Mouse (Mus musculus): ENCODE results near the gene Cd9. TPM values are rescaled to one million over a fixed set of nuclear protein-coding genes. Genes with fewer than 3 reads are reported as not detected.
"Not testable (repeated sequence)": the region's sequence is repeated elsewhere in the genome, so short reads cannot be mapped to it uniquely, and the experiment has no call there.

Gene Cd9
- total RNA-seq, 2 experiments from 2014 or later, result 56.6 to 57.5 TPM

DNA sequence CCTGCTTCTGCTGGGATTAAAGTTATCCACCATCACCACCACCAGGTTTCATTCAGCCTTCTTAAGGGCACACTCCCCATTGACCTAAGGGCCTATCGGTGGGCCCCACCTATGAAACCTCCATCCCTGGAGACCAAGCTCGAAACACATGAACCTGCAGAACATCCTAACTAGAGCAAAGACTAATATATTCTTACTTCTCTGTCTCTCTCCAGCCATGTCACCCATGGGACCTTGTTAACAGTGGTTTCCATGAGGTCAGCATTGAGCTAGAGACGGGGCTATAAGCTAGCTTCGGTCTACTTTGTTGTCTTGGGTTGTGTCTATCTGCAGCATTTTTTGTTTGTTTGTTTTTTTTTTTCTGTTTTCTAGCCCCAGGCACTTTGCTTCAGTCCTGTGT is 11.8 kb upstream of the Cd9 start:
- DNase-seq (ENCODE audit: extremely low spot score in 1 of 2, low spot score in 2 of 2), result no peak
- intact Hi-C loops (cut with DNase I), result no loop called here

DNA sequence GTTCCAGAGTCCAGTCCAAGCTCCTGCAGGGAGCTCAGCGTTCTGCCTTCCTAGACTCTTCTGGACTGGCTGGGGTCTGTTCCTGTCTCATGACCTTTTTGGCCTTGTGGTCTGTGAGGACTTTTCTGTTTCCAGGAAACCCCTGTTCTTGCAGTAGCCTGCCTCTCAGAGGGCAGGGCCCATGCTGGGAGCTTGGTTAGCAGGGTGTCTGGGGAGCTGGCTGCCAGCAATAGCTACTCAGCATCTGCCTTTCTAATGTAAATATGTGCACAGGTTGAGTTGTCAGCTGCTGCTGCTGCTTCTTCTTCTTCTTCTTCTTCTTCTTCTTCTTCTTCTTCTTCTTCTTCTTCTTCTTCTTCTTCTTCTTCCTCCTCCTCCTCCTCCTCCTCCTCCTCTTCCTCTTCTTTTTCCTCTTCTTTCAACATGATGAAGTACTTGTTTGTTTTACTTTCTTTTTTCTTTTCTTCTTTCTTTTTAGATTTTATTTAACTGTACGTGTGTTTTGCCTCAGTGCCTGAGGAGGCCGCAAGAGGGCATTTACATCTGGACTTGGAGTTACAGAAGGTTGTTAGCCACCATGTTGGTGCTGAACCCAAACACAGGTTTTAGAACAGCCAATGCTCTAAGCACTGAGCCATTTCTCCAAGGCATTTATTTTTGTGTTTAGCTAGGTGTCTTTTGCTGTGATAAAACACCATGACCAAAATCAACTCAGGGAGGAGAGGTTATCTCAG is 10.2 kb upstream of the Cd9 start:
- intact Hi-C loops (cut with DNase I), result no loop called here
- DNase-seq (ENCODE audit: extremely low spot score in 1 of 2, low spot score in 2 of 2), result no peak

DNA sequence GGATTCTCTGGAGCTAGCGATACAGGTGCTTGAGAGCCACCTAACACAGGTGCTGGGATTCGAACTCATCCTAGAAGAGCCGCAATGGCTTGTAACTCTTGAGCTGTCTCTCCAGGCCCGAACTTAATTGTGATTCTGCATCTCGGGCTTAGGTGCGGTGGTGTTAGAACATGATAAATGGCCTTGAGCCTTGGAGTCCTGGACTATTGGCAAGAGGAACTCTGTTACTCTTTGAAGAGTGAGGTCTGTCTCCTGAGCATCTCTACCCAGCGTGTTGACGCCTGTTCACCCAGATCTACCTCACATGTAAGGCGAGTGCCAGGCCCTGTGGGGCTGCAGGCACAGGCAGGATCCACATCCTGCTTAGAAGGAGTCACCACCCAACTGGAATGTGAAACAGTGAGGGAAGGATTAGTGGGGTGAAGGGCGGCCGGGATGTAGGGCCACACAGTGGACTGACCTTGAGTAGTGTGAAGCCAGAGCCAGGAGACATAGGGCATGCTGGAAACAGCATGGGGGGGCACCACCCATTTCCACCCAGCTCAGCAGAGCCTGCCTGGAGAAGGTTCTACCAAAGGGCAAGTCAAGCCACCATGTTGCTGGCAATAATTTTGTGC is 8.7 kb upstream of the Cd9 start:
- intact Hi-C loops (cut with DNase I), result no loop called here
- no peak for DNase-seq (ENCODE audit: extremely low spot score in 1 of 2, low spot score in 2 of 2)

DNA sequence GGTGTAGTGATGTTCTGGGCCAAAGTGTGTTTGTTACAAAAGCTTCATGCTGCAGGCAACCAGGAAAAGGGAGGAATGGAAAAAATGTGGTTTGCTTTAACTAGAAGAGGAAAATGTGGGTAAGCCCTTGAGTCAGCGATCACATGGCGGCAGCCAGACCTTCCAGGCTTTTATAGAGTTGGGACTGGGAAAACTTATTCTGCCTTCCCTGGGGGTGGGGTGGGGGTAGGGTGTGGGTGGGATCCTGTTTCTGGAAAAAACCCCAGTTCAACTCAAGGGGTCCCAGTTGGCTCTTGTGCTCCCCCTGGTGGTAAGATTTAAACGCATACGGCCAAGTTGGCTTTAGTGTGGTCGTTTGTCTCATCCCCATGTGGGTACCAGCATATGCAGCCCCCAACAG is 3.5 kb upstream of the Cd9 start:
- intact Hi-C loops (cut with DNase I), result loop anchor here (5.0 kb wide), 1 partner anchor 99 kb away; no protein-coding TSS in a partner anchor
- no peak for DNase-seq (ENCODE audit: extremely low spot score in 1 of 2, low spot score in 2 of 2)

DNA sequence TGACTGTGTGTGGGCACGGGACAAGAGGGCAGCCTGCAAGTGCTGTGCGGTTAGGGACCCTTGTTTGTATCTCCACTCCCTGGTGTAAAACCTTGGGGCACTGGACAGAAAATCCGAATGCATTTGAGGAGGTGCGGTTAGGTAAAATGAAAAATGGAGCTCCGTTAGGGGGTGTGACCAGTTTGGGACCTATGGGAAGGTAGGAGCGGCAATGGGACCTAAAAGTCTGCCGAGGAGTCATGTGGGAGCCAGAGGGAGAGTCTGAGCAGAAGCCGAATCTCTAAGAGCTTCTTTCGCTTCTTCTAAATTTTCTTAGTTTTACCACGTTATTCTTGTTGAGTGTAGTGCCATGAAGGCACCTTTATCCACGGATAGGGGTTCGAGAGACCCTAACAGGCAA is 1.8 kb upstream of the Cd9 start:
- intact Hi-C loops (cut with DNase I), result loop anchor here (5.0 kb wide), 1 partner anchor 101 kb away; no protein-coding TSS in a partner anchor
- DNase-seq (ENCODE audit: extremely low spot score in 1 of 2, low spot score in 2 of 2), result no peak

DNA sequence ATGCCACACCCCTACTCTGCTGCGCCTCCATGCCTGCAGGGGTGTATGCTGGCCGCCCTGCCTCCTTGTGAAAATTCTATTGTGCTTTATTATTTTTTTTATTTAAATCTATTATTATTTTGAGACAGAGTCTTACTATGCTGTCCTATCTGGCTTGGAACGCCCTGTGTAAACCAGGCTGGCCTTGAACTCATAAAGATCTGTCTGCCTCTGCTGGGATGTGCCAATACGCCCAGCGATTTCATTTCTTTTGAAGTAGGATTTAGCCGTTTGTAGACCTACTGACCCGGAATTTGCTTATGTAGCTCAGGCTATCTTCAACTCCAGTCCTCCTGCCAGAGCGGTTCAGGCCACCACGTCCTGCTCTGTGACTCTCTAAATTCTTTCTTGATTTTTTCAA is 770 bp upstream of the Cd9 start:
- intact Hi-C loops (cut with DNase I), result loop anchor here (5.0 kb wide), 1 partner anchor 102 kb away; no protein-coding TSS in a partner anchor
- no peak for DNase-seq (ENCODE audit: extremely low spot score in 1 of 2, low spot score in 2 of 2)

DNA sequence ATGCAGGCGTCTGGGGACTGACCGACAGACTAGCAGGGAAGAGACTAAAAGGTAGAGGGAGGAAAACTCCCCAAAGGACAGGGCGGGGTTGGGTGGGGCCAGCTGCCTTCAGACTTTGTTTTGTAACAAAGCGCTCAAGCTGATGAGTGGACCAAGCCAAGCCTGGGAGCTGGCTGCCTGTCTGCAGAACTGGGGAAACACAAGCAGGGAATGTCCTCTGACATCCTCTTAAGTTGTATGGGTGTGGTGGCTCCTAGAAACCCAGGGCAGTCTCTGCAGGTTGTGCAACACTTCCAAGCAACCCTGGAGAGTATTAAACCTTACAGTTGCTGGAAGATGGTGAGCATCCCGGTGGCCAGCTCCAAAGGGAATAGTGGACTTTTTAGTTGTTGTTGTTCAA is 1.4 kb downstream of the Cd9 start:
- intact Hi-C loops (cut with DNase I), result loop anchor here (5.0 kb wide), 1 partner anchor 66 kb away; no protein-coding TSS in a partner anchor
- DNase-seq (ENCODE audit: extremely low spot score in 1 of 2, low spot score in 2 of 2), result no peak

DNA sequence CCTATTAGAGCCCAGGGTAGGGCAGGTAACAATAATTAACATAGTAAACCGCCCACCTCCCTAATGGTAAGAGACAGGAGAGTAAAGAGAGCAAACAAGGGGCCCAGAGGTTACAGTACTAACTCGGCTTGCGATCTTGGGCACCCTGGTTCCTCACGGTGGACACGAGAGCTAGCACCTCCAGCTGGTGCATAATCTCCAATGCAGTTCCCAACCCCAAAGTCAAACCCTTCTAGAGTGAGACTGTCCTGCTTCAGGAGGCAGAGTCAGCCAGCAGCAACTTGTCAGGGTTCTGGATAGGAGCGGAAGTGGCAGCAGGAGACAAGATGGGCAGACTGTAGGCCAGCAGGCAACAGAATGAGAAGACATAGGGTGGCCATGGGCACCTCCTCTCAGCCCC is 1.9 kb downstream of the Cd9 start:
- intact Hi-C loops (cut with DNase I), result loop anchor here (5.0 kb wide), 1 partner anchor 65 kb away; no protein-coding TSS in a partner anchor
- no peak for DNase-seq (ENCODE audit: extremely low spot score in 1 of 2, low spot score in 2 of 2)

DNA sequence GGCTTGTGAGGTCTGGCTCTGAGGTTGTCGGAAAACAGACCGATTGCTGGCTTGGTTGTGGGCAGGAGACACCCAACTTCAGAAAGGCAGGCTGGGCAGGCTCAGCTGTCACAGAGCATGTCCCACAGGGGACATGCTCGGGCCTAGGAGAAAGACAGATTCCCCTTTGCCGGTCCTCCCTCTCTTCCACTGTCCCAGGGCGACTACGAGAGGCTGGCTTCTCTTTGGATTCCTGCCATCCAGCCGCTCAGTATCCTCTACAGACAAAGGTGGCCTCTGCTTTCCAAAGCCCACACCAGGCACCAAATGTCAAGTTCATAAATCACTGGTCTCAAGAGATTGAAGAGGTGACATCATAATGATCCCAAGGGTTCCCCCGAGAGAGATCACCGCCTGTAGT is 2.6 kb downstream of the Cd9 start:
- intact Hi-C loops (cut with DNase I), result loop anchor here (5.0 kb wide), 1 partner anchor 65 kb away; no protein-coding TSS in a partner anchor
- no peak for DNase-seq (ENCODE audit: extremely low spot score in 1 of 2, low spot score in 2 of 2)

DNA sequence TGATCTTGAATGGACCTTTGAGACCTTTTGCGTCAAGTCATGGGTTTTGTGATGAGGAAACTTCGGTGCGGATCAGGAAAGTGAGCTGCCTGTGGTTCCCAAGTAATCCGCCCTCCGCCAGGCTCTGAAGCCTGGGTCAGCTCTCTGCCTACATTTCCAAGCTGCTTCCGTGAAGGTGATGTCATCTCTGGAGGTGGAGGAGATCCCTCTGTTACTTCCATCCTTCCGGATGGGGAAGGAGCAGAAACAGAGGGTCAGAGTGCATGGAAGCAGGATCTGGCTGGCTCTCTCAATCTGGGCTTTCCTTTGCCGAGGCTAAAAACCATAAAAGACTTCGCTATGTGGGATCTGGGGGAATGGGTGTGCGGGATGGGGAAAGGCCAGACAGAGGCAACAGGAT is 3.2 kb downstream of the Cd9 start:
- intact Hi-C loops (cut with DNase I), result loop anchor here (5.0 kb wide), 1 partner anchor 64 kb away; no protein-coding TSS in a partner anchor
- DNase-seq (ENCODE audit: extremely low spot score in 1 of 2, low spot score in 2 of 2), result no peak

DNA sequence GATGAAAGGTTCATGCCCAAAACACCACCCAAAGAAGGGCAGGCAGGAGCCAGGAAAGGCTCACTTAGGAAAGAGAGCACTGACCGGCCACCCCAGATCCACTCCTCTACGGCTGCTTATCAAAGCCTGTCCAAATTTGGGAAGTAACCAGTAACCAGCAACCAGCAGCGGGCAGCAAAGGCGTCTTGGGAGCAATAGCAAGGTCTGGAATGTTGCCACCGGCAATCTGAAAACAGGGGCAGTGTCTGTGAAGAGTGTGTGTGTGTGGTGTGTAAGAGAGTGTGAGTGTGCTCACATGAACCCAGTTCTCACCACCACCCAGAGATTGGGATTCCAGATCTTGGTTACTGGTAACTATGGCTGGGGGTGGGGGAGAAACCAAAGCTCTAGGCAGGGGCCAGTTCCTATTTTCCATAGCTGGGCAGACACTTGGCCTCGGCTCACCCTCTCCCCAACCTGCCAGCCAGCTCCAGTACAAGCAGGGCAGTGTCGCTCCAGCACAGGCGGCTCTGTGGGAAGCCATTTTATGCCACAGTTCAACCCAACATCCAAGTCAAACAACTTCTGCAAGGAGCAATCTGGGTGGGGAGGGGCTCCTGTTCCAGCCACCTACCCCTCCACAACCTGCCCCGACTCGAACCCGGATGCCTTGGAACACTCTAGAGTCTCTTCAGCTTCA is 4.6 kb downstream of the Cd9 start:
- intact Hi-C loops (cut with DNase I), result loop anchor here (5.0 kb wide), 1 partner anchor 63 kb away; no protein-coding TSS in a partner anchor
- peak in 1 of 2 experiments; percentile 65 for DNase-seq (ENCODE audit: extremely low spot score in 1 of 2, low spot score in 2 of 2)

DNA sequence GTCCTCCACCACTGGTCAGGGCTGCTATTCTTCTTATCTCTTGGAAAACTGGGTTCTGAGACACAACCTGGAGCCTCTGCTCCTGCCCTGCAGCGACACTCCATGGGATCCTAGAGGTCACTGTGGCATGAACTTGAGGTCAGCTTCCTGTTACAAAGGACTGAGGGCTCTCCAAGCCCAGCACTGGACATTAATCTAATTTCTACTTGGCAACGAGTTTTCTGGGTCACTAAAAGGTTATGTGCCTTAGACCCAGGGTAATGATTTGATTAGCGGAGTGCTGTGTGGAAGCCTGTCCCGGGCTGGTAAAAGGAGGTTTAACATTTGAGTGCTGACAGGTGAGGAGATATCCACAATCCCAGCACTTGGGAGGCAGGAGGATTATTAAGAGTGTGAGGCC is 9.0 kb downstream of the Cd9 start:
- no peak for DNase-seq (ENCODE audit: extremely low spot score in 1 of 2, low spot score in 2 of 2)
- intact Hi-C loops (cut with DNase I), result no loop called here

DNA sequence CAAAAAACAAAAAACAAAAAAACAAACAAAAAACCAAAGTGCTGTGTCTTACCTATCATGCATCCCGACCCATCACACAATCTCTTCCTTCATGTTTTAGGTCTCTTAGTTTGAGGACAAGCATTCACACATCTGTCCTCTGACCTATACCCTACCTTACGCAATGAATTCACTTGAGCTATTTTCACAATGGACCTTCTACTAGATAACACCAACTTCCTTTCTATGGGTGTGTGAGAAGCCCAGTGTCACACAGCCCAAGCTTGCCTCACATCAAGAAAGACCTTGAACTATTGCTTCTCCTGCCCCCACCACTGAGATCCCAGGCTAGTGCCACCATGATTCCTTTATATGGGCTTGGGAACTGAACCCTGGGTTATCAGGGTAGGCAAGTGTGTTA is 9.9 kb downstream of the Cd9 start:
- no peak for DNase-seq (ENCODE audit: extremely low spot score in 1 of 2, low spot score in 2 of 2)
- intact Hi-C loops (cut with DNase I), result no loop called here

DNA sequence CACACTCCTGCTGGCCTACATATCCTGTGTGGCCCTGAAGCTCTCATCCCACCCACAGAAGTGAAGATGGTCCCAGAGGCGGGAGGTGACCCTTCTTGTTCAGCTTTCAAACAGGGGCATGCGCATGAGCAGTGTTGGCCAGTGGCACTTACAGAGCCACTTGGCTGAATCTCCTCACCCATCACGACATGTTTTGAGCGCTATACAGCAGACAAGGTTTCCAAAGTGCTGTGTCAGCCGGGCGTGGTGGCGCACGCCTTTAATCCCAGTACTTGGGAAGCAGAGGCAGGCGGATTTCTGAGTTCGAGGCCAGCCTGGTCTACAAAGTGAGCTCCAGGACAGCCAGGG is 10.3 kb downstream of the Cd9 start:
- DNase-seq (ENCODE audit: extremely low spot score in 1 of 2, low spot score in 2 of 2); intact Hi-C loops (cut with DNase I): not testable (repeated sequence)

DNA sequence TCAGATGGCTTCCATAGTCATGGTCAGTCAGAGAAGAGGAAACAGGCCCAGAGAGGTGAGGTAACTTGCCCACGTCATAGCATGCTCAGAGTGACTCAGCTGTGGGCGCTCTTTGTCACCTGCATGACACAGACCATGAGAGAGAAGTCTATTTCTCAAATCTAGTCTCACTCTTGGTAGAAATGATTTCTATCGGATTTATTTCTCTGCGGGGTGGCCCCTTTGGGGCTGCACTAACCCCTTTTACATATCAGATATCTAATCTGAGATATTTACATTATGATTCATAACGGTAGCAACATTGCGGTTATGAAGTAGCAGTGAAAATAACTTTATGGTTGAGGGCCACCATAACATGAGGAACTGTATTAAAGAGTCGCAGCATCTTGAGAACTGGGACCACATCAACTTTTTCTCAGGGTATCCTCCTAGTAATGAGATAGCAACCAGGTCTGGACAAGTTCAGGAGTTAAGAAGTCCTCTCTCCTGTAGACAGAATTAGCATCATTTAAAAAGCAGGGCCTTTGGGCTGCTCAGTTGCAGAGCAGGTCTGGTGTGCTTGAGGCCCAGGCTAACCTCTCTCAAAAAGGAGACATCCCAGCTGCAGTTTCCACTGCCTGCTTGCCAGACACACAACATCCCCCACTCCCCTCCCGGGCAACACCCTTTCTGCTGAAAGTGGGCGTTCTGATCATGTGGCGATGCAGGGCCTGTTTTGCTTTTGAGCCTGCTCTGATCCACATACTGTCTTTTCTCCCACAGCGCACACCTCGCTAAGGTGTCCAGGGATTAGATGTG is 10.9 kb downstream of the Cd9 start:
- intact Hi-C loops (cut with DNase I), result no loop called here
- DNase-seq (ENCODE audit: extremely low spot score in 1 of 2, low spot score in 2 of 2), result no peak

DNA sequence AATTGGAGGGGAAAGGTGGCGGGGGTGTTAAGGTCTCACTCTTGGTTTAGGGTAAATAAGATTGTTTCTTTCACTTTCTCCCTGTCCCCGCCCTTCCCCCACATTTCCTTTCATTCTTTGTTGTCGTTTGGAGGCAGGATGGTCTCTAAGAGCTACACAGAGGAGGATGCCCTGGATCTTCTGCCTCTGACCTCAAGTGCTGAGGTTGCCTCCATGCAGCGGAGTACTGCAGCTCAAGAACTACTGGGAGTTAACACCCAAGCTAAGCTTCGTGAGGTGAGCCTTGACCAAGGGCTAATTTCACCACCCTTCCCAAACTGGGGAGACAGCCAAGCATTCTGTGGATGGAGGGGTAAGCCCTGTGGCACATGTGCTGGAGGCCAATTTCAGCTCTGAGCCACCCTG is 12.2 kb downstream of the Cd9 start:
- DNase-seq (ENCODE audit: extremely low spot score in 1 of 2, low spot score in 2 of 2), result no peak
- intact Hi-C loops (cut with DNase I), result no loop called here

DNA sequence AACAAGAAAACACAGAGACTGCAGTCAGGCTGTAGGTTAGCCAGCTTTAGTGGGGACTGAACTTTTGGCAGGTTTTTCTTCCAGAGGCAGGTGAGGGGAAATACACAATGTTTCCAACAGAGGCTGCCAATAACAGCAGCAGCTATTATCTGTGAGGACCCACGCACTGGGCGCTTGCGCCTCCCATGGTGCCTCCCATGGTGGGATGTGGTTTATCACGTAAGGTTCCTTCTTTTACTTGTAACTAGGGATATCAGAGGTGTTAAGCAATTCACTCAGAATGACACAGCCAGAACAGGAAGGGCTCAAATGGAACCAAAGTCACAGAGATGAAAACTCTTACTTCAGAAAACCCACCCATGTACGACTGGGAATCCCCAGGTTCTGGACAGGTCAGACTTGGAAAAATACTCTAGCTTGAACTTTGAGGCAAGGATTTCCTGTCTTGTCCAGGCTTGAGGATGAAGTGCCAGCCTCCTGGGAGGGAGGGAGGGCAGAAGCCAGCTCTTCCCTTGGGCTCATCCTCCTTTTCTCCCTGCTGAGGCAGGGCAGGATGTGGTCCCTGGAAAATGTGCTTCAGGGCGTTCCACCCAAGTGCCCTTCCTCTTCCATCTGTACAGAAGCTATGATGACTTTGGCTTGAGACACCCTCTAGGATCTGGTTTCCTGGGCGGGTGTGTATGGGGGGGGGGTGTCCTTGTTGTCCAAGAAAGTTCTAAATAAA is 12.8 kb downstream of the Cd9 start:
- DNase-seq (ENCODE audit: extremely low spot score in 1 of 2, low spot score in 2 of 2), result no peak
- intact Hi-C loops (cut with DNase I), result no loop called here

Data from left cerebral cortex, postnatal 10 days (tissue).